Mouse (Mus musculus) adrenal gland, postnatal 14 days (tissue): Measurements from ENCODE around the gene Snd1. TPM values are rescaled to one million over a fixed set of nuclear protein-coding genes. Genes with fewer than 3 reads are reported as not detected.

ENCODE experiments used
- DNase-seq: peaks from one replicate; pipeline ENCODE4 v3.0.0; 2021; ENCODE audit warnings: mixed read lengths
- total RNA-seq: library from RNA; stranded (reverse); gene quantifications from 2 replicates; pipeline ENCODE4 v1.2.3, GENCODE M21; 2021

The Snd1 gene
- total RNA-seq, 1 experiment from 2014 or later: 121 TPM

GRCm38 (mm10) chr6:28542298-28542701 lies 67.4 kb downstream of the Snd1 start:
- no peak for DNase-seq

GRCm38 (mm10) chr6:28546943-28547342 lies 72.0 kb downstream of the Snd1 start:
- no peak for DNase-seq

GRCm38 (mm10) chr6:28549374-28549773 lies 74.4 kb downstream of the Snd1 start:
- DNase-seq: no peak

- DNase-seq: no peak
These were observed 75.5 kb downstream of the Snd1 start for GRCm38 (mm10) chr6:28550255-28551004.

- DNase-seq: no peak
These were observed 79.5 kb downstream of the Snd1 start for GRCm38 (mm10) chr6:28554470-28554869.

GRCm38 (mm10) chr6:28555002-28555401 lies 80.1 kb downstream of the Snd1 start:
- no peak for DNase-seq

GRCm38 (mm10) chr6:28555428-28555827 lies 80.5 kb downstream of the Snd1 start:
- DNase-seq: no peak

GRCm38 (mm10) chr6:28557728-28558127 lies 82.8 kb downstream of the Snd1 start:
- no peak for DNase-seq

- DNase-seq: no peak
These were observed 84.5 kb downstream of the Snd1 start for GRCm38 (mm10) chr6:28559419-28559818.

- peak; percentile 17 for DNase-seq
These were observed 86.5 kb downstream of the Snd1 start for GRCm38 (mm10) chr6:28561291-28561995.

- DNase-seq: no peak
These were observed 87.5 kb downstream of the Snd1 start for GRCm38 (mm10) chr6:28562323-28563044.

GRCm38 (mm10) chr6:28567978-28568377 lies 93.0 kb downstream of the Snd1 start:
- no peak for DNase-seq

GRCm38 (mm10) chr6:28571946-28572345 lies 97.0 kb downstream of the Snd1 start:
- DNase-seq: no peak

- peak; percentile 33 for DNase-seq
These were observed 98.2 kb downstream of the Snd1 start for GRCm38 (mm10) chr6:28572991-28573759.

- DNase-seq: no peak
These were observed 101.7 kb downstream of the Snd1 start for GRCm38 (mm10) chr6:28576356-28577264.

- DNase-seq: no peak
These were observed 107.9 kb downstream of the Snd1 start for GRCm38 (mm10) chr6:28582847-28583246.

- no peak for DNase-seq
These were observed 108.5 kb downstream of the Snd1 start for GRCm38 (mm10) chr6:28583399-28583798.

- DNase-seq: no peak
These were observed 111.9 kb downstream of the Snd1 start for GRCm38 (mm10) chr6:28586806-28587205.

- no peak for DNase-seq
These were observed 113.7 kb downstream of the Snd1 start for GRCm38 (mm10) chr6:28588494-28589171.

- no peak for DNase-seq
These were observed 117.5 kb downstream of the Snd1 start for GRCm38 (mm10) chr6:28592323-28592893.
